Mouse (Mus musculus) embryonic facial prominence, embryonic 15.5 days (tissue): Measurements from ENCODE around the gene Prom2. TPM values are rescaled to one million over a fixed set of nuclear protein-coding genes. Genes with fewer than 3 reads are reported as not detected.

Experiments
- ATAC-seq: fragments of 200-750 bp; cut with Nextera tagmentation; 2 replicates; pipeline ENCODE4 v1.8.0; 2017; ENCODE audit warnings: low read depth, moderate TSS enrichment; ENCODE audit not compliant: insufficient number of reproducible peaks, low FRiP score, low TSS enrichment
- H3K27ac ChIP-seq: fragments of 300-500 bp; sonication (generic); replicated peaks from 2 replicates; pipeline ENCODE4 v1.5.1; 2015; ENCODE audit warnings: mild to moderate bottlenecking, inconsistent platforms
- H3K27me3 ChIP-seq: fragments of 300-500 bp; sonication (generic); 2 replicates; pipeline ENCODE4 v1.6.1; 2015; ENCODE audit warnings: inconsistent platforms
- H3K36me3 ChIP-seq: fragments of 300-500 bp; sonication (generic); 2 replicates; pipeline ENCODE4 v1.6.1; 2015; ENCODE audit warnings: mild to moderate bottlenecking, inconsistent platforms
- H3K4me1 ChIP-seq: fragments of 300-500 bp; sonication (generic); 2 replicates; pipeline ENCODE4 v1.6.1; 2015; ENCODE audit warnings: inconsistent platforms
- H3K4me2 ChIP-seq: fragments of 300-500 bp; sonication (generic); replicated peaks from 2 replicates; pipeline ENCODE4 v1.6.1; 2015; ENCODE audit warnings: mild to moderate bottlenecking, inconsistent platforms
- H3K4me3 ChIP-seq: fragments of 300-500 bp; sonication (generic); replicated peaks from 2 replicates; pipeline ENCODE4 v1.5.1; 2015; ENCODE audit warnings: mild to moderate bottlenecking, inconsistent platforms
- H3K9ac ChIP-seq: fragments of 300-500 bp; sonication (generic); 2 replicates; pipeline ENCODE4 v1.6.1; 2015; ENCODE audit warnings: inconsistent platforms
- H3K9me3 ChIP-seq: fragments of 300-500 bp; sonication (generic); replicated peaks from 2 replicates; pipeline ENCODE4 v1.6.1; 2016; ENCODE audit warnings: inconsistent platforms
- WGBS: fragments of 180-500 bp; shearing (Covaris S2); methylation state at CpG from one replicate; pipeline ENCODE4 v1.1.7; 2015; 5-methylcytosine and 5-hydroxymethylcytosine counted together
- polyA plus RNA-seq: library from polyadenylated mRNA; unstranded; fragments of >200 nt; fragmentation: Nextera tagmentation; extraction: Ambion mirVana; gene quantifications from 2 replicates; pipeline ENCODE4 v1.2.1, GENCODE M21; 2015

Prom2 gene
- polyA plus RNA-seq, 1 experiment from 2014 or later: 11.2 TPM

- H3K9me3 ChIP-seq: no peaks in the 10 kb centered on the region
- H3K4me3 ChIP-seq: no peak overlapping the region
- H3K4me2 ChIP-seq: no peak overlapping the region
- no peaks in the 10 kb centered on the region; the same call in 1 of the 2 replicates for H3K27me3 ChIP-seq
- H3K36me3 ChIP-seq: no peaks in the 10 kb centered on the region
- H3K4me1 ChIP-seq: no peaks in the 10 kb centered on the region
- H3K9ac ChIP-seq: no peak overlapping the region
- no peak overlapping the region for H3K27ac ChIP-seq
- ATAC-seq: no peak
Observed at GRCm38 (mm10) chr2:127549711-127550110, 8.4 kb upstream of the Prom2 start.

DNA sequence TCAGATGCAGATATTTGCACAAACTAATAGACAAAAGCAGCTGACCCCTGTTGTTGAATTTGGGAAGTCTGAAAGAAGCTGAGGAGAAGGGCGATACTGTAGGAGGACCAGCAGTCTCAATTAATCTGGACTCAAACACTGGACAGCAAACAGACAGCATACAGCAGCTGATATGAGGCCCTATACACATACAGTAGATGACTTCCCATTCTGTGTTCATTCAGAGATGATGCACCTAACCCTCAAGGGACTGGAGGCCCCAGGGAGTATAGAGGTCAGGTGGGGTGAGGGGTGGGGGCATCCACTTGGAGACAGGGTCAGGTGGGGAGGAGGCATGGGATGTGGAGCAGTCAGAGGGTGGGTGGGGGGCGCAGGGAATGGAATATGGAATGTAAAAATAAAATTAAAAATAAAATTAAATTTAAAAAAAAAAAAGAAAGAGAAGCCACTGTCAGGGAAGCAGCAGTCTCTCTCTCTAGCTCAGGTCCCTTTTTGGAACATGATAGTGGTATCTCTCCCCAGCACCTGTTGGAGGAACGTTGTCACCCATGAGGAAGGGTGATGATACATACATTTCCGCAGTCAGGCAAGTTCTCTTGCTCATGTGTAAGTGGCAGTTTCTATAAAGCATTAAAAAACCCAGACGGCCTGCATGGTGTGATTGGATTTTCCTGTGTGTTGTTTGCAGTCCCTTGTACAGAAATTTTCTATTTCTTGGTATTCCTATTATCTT, 7.2 kb upstream of the Prom2 start:
- Histone ChIP-seq H3K27ac (no peak overlapping the region), H3K36me3 (no peaks in the 10 kb centered on the region), H3K9ac (no peak overlapping the region), H3K9me3 (no peaks in the 10 kb centered on the region), H3K4me2 (no peak overlapping the region), H3K4me1 (no peaks in the 10 kb centered on the region), H3K4me3 (no peak overlapping the region), H3K27me3 (no peaks in the 10 kb centered on the region; the same call in 1 of the 2 replicates)
- ATAC-seq: no peak
- WGBS: 72% methylated on average over 5 of the region's 5 CpGs

GRCm38 (mm10) chr2:127541697-127542096, 430 bp upstream of the Prom2 start:
- Histone ChIP-seq H3K27ac (no peak overlapping the region), H3K4me3 (no peak overlapping the region), H3K36me3 (no peaks in the 10 kb centered on the region), H3K4me2 (no peak overlapping the region), H3K27me3 (peaks cover 43% of the 10 kb centered on the region), H3K9ac (no peak overlapping the region), H3K4me1 (0 out of 2 replicates have a peak, but pooled peaks cover 10% of the 10 kb centered on the region), H3K9me3 (no peaks in the 10 kb centered on the region)
- WGBS: 82% methylated on average over 2 of the region's 2 CpGs
- ATAC-seq: no peak

DNA sequence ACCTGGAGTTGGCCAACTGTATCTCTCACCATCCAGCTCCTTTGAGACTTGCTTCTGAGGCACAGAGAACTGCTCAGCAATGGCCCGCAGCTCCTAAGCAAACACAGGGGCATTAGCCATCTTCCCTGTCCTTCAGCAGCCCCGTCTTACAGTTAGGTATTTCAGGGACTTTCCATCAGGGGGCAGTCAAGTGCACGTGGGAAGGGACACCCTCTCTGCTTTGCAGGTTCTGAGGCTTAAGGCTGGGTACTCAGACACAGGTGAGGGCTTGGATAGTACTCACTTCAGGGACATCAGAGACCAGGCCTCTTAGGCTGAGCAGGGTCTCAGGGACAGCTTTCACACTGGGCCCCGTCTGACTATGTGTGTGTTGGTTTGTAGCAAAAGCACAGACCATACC, 1.8 kb downstream of the Prom2 start:
- no peak for ATAC-seq
- Histone ChIP-seq H3K27ac (no peak overlapping the region), H3K36me3 (no peaks in the 10 kb centered on the region), H3K4me3 (no peak overlapping the region), H3K4me1 (0 out of 2 replicates have a peak, but pooled peaks cover 10% of the 10 kb centered on the region), H3K4me2 (no peak overlapping the region), H3K9me3 (no peaks in the 10 kb centered on the region), H3K27me3 (peaks cover 43% of the 10 kb centered on the region), H3K9ac (no peak overlapping the region)
- WGBS: 23% methylated on average over 4 of the region's 4 CpGs

- H3K9ac ChIP-seq: no peak overlapping the region
- no peak overlapping the region for H3K4me2 ChIP-seq
- H3K27ac ChIP-seq: no peak overlapping the region
- H3K36me3 ChIP-seq: no peaks in the 10 kb centered on the region
- 0 out of 2 replicates have a peak, but pooled peaks cover 10% of the 10 kb centered on the region for H3K4me1 ChIP-seq
- no peak for ATAC-seq
- no peaks in the 10 kb centered on the region for H3K9me3 ChIP-seq
- peaks cover 37% of the 10 kb centered on the region for H3K27me3 ChIP-seq
- WGBS: 64% methylated on average over 3 of the region's 3 CpGs
- no peak overlapping the region for H3K4me3 ChIP-seq
Observed at GRCm38 (mm10) chr2:127537548-127537947, 3.7 kb downstream of the Prom2 start.

- no peaks in the 10 kb centered on the region for H3K9me3 ChIP-seq
- H3K4me3 ChIP-seq: no peak overlapping the region
- no peaks in the 10 kb centered on the region for H3K36me3 ChIP-seq
- H3K9ac ChIP-seq: no peak overlapping the region
- H3K4me2 ChIP-seq: no peak overlapping the region
- H3K4me1 ChIP-seq: no peaks in the 10 kb centered on the region
- 68% methylated on average over 9 of the region's 9 CpGs for WGBS
- H3K27ac ChIP-seq: no peak overlapping the region
- H3K27me3 ChIP-seq: peaks cover 15% of the 10 kb centered on the region
- no peak for ATAC-seq
Observed at GRCm38 (mm10) chr2:127535363-127535762, 5.9 kb downstream of the Prom2 start.

DNA sequence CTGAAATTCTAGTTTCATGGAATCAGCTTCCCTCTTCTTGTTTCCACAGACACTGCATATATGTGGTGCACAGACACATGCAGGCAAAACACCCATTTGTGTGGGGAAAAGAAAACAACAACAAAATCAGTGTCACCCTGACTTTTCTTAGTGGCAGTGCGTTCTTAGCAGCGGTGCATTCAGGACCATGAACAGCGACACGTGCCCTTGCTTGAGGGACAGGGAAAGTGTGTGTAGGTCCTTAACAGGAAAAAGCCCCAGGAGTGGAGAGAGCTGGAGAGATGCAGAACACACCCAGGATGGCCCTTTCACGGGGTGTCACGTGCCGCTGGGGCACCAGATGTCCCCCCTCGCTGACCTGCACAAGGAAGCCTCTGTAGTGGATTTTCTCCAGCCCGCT, 8.9 kb downstream of the Prom2 start:
- WGBS: 13% methylated on average over 9 of the region's 9 CpGs
- H3K4me1 ChIP-seq: no peaks in the 10 kb centered on the region
- H3K9me3 ChIP-seq: no peaks in the 10 kb centered on the region
- H3K27me3 ChIP-seq: no peaks in the 10 kb centered on the region
- ATAC-seq: no peak
- no peak overlapping the region for H3K4me3 ChIP-seq
- H3K36me3 ChIP-seq: no peaks in the 10 kb centered on the region
- H3K9ac ChIP-seq: no peak overlapping the region
- no peak overlapping the region for H3K27ac ChIP-seq
- no peak overlapping the region for H3K4me2 ChIP-seq

DNA sequence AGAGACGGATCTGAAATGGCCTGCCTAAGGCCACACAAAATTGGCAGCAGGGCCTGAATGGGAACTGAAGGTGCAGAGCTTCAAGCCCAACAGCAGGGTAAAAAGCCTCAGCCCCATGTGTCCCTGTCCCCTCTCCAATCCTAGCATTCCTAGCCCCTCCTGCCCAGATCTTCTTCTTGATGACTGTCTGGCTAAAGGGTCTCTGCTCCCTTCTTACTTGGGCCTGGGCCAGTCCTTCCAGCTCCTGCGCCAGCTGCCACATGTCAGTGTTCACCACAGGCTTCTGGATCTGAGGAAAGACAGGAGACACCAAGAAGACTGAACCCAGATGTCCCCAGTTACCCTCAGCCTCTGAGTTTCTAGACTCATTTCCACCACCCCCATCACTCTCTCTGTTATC, 9.7 kb downstream of the Prom2 start:
- Histone ChIP-seq H3K9me3 (no peaks in the 10 kb centered on the region), H3K4me2 (no peak overlapping the region), H3K36me3 (no peaks in the 10 kb centered on the region), H3K9ac (no peak overlapping the region), H3K27ac (no peak overlapping the region), H3K27me3 (no peaks in the 10 kb centered on the region), H3K4me3 (no peak overlapping the region), H3K4me1 (no peaks in the 10 kb centered on the region)
- no peak for ATAC-seq
- 77% methylated on average over 2 of the region's 2 CpGs for WGBS

DNA sequence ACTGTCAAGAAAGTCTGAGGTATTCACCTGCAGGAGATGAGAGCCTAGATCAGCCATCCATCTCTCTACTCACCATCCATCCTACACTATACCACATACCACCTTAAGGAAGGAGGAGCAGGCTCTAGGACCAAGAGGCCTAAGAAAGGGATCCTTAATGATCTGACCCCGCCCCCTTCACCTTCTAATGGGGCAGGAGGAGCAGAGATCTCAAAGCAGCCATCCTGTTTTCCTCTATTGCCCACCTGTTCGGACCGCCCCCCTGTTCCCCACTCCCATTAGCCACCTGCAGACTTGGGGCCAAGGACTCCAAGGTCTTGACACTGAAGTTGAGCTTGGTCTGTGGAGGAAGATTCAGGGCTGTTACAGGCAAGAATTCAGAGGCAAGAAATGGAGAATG, 10.8 kb downstream of the Prom2 start:
- 69% methylated on average over 3 of the region's 3 CpGs for WGBS
- no peak for ATAC-seq
- Histone ChIP-seq H3K4me1 (no peaks in the 10 kb centered on the region), H3K4me2 (no peak overlapping the region), H3K27me3 (no peaks in the 10 kb centered on the region), H3K27ac (no peak overlapping the region), H3K4me3 (no peak overlapping the region), H3K9ac (no peak overlapping the region), H3K9me3 (no peaks in the 10 kb centered on the region), H3K36me3 (no peaks in the 10 kb centered on the region)

DNA sequence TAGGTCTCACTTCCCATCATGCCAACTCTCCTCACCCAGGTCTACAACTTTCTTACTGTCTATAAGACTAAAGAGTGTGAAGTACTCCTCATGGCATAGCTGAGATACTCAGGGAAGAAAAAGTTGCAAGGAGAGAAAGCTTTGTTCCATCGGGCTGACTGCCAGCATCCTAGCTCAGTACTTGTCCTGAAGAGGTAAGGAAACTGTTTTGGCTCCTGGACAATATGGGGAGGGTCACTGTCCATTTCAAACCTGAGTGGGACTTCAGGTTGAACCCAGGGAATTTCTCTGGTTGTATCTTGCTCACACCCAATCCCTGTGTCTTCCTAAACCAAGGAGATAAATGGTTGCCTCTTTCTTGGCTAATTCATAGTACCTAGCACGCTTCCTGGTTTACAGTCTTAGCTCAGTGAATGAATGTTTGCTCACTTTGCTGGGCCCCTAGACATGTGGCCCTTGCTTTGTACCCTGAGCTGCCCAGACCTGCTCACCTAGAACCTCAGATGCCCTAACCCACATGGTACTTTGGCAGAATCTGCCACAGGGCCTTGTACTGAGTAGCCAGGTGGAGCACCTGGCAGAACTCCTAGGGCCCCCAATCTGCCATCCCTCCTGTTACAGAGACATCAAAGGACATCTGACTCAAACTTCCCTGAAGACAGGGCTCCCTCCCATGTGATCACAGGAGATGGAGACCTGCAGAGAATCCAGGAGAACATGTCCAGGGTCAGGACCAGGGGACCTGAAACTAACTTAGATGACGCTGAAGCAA, 16.1 kb downstream of the Prom2 start:
- H3K27ac ChIP-seq: no peak overlapping the region
- peaks cover 17% of the 10 kb centered on the region for H3K4me1 ChIP-seq
- no peak overlapping the region for H3K4me2 ChIP-seq
- no peaks in the 10 kb centered on the region for H3K27me3 ChIP-seq
- 83% methylated on average over 3 of the region's 3 CpGs for WGBS
- H3K4me3 ChIP-seq: no peak overlapping the region
- no peak for ATAC-seq
- no peaks in the 10 kb centered on the region for H3K36me3 ChIP-seq
- H3K9ac ChIP-seq: no peak overlapping the region
- H3K9me3 ChIP-seq: no peaks in the 10 kb centered on the region

GRCm38 (mm10) chr2:127523950-127524729, 17.1 kb downstream of the Prom2 start:
- H3K4me1 ChIP-seq: peaks cover 17% of the 10 kb centered on the region
- 51% methylated on average over 7 of the region's 7 CpGs for WGBS
- H3K27ac ChIP-seq: no peak overlapping the region
- H3K9me3 ChIP-seq: no peaks in the 10 kb centered on the region
- no peaks in the 10 kb centered on the region for H3K27me3 ChIP-seq
- H3K36me3 ChIP-seq: no peaks in the 10 kb centered on the region
- no peak overlapping the region for H3K9ac ChIP-seq
- H3K4me3 ChIP-seq: no peak overlapping the region
- ATAC-seq: no peak
- no peak overlapping the region for H3K4me2 ChIP-seq
